In the genomic region with DNA sequence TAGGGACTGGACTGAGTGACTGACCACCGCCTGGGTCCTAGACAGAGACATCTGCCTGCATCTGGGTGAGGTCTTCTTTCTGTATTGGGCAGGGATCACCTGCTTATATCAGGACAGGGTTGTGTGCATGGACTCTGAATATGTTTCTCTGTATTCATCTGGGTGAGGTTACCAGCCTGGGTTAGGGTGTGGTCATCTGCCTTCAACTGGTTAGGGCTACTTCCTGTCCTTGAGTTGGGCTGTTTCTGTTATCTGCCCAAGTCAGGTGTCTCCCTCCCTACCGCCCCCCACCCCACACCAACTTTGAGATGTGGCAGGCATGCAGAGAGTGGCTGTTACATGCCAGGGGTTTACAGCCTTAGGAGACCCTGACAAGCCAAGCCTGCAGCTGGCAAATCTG, we compare ENCODE assay signal across 20 mouse cellular contexts.
DNase-seq lines count a peak whose midpoint lies in the region; ATAC-seq and TF ChIP-seq lines count a peak whose summit lies in the region.
"Had no signal": no experiment of that assay in that cellular context is flagged by ENCODE, and none has a peak within 500 bp of the region (broad histone marks: within the 10 kb centered on the region; RNA-seq: fewer than 3 reads in every experiment).

No protein-coding gene starts in this region.

- H3K27ac ChIP-seq in hindbrain, embryonic 12.5 days = no peak overlapping the region
- no peak overlapping the region for H3K27ac ChIP-seq in hindbrain, embryonic 10.5 days
- no peak overlapping the region for H3K27ac ChIP-seq in liver, embryonic 14.5 days
- H3K27ac ChIP-seq: embryonic facial prominence, embryonic 12.5 days; embryonic facial prominence, embryonic 15.5 days; gastrocnemius, adult 2 months; hindbrain, embryonic 14.5 days; hindbrain, postnatal 0 days had no signal

- no peak for DNase-seq in hindbrain, embryonic 10.5 days (ENCODE audit: low spot score)
- no peak for DNase-seq in G1E (ENCODE audit: low spot score)
- no peak for DNase-seq in liver, embryonic 14.5 days (ENCODE audit: low read depth in 3 of 3, low spot score in 3 of 3)
- DNase-seq in embryo, embryonic 10 days (ENCODE audit: low spot score) = no peak
- DNase-seq in T-cell, adult 2 months (ENCODE audit: low spot score) = no peak
- DNase-seq: adrenal gland, adult 8-10 months; adrenal gland, postnatal 25 days; cerebellum, adult 11-12 months; cerebellum, adult 8-10 months; cerebellum, postnatal 36 days; forebrain, postnatal 0 days; gastrocnemius, adult 2 months; gastrocnemius, postnatal 14 days had no signal

- 0 out of 2 replicates have a peak, but pooled peaks cover 9% of the 10 kb centered on the region for H3K4me1 ChIP-seq in hindbrain, embryonic 12.5 days
- H3K4me1 ChIP-seq in hindbrain, embryonic 10.5 days (replicated peaks) = peaks cover 5% of the 10 kb centered on the region
- peaks cover 16% of the 10 kb centered on the region for H3K4me1 ChIP-seq in G1E (ENCODE audit: insufficient read depth, low read depth, low read length)
- peaks cover 0 to 4% of the 10 kb centered on the region in 2 experiments; a peak in 1 of 4 replicates for H3K4me1 ChIP-seq in liver, embryonic 14.5 days (replicated peaks; ENCODE audit: control insufficient read depth in 2 of 2, insufficient read depth in 2 of 2, low read length in 1 of 2)
- H3K4me1 ChIP-seq: embryonic facial prominence, embryonic 12.5 days had no signal

- no peaks in the 10 kb centered on the region for H3K27me3 ChIP-seq in hindbrain, embryonic 12.5 days
- H3K27me3 ChIP-seq in hindbrain, embryonic 10.5 days (ENCODE audit: insufficient read depth, poor library complexity, severe bottlenecking) = no peaks in the 10 kb centered on the region; the same call in 1 of the 2 replicates
- H3K27me3 ChIP-seq in G1E (ENCODE audit: insufficient read depth, low read length) = peaks cover 6% of the 10 kb centered on the region; the same call in 1 of the 2 replicates
- H3K27me3 ChIP-seq in liver, embryonic 14.5 days (ENCODE audit: control insufficient read depth, insufficient read depth, low read length) = no peaks in the 10 kb centered on the region
- H3K27me3 ChIP-seq: embryonic facial prominence, embryonic 12.5 days; embryonic facial prominence, embryonic 15.5 days had no signal

- no peak for TF ChIP-seq CTCF in G1E (IDR thresholded peaks at IDR 0.05; ENCODE audit: low read depth, low read length)
- TF ChIP-seq CTCF in liver, embryonic 14.5 days (IDR thresholded peaks at IDR 0.05; ENCODE audit: low read depth) = no peak

- H3K9me3 ChIP-seq in hindbrain, embryonic 12.5 days (replicated peaks) = no peaks in the 10 kb centered on the region
- H3K9me3 ChIP-seq in hindbrain, embryonic 10.5 days = no peaks in the 10 kb centered on the region
- no peaks in the 10 kb centered on the region for H3K9me3 ChIP-seq in G1E (replicated peaks)
- H3K9me3 ChIP-seq in liver, embryonic 14.5 days (ENCODE audit: control insufficient read depth, low read length) = no peaks in the 10 kb centered on the region
- H3K9me3 ChIP-seq: embryonic facial prominence, embryonic 12.5 days; embryonic facial prominence, embryonic 15.5 days had no signal

- ATAC-seq in hindbrain, embryonic 12.5 days (ENCODE audit: low FRiP score) = peak; percentile 12; the same call in 1 of the 2 replicates
- ATAC-seq in G1E (ENCODE audit: extremely low read depth, insufficient number of reproducible peaks, low FRiP score, poor library complexity, severe bottlenecking) = peak; percentile 65; the same call in 1 of the 2 replicates
- ATAC-seq in liver, embryonic 14.5 days (ENCODE audit: insufficient read depth) = peak; percentile 28; the same call in 1 of the 2 replicates
- ATAC-seq: hindbrain, postnatal 0 days; inflammation-experienced regulatory T-cells, adult 6 months had no signal

- WGBS in hindbrain, embryonic 12.5 days = 92% methylated on average over 2 of the region's 2 CpGs
- 83% methylated on average over 2 of the region's 2 CpGs for WGBS in hindbrain, embryonic 10.5 days
- 28% methylated on average over 2 of the region's 2 CpGs for WGBS in liver, embryonic 14.5 days (ENCODE audit: insufficient replicate concordance)

- H3K4me3 ChIP-seq in hindbrain, embryonic 12.5 days = no peak overlapping the region
- no peak overlapping the region for H3K4me3 ChIP-seq in hindbrain, embryonic 10.5 days
- no peak overlapping the region for H3K4me3 ChIP-seq in G1E (ENCODE audit: low read depth, low read length)
- no peak overlapping the region for H3K4me3 ChIP-seq in liver, embryonic 14.5 days (ENCODE audit: insufficient read depth in 1 of 2, low read depth in 2 of 2, low read length in 2 of 2)
- H3K4me3 ChIP-seq: embryonic facial prominence, embryonic 12.5 days; embryonic facial prominence, embryonic 15.5 days; gastrocnemius, adult 2 months had no signal

- no peak overlapping the region for H3K4me2 ChIP-seq in hindbrain, embryonic 12.5 days (replicated peaks)
- no peak overlapping the region for H3K4me2 ChIP-seq in liver, embryonic 14.5 days (ENCODE audit: low read depth)
- H3K4me2 ChIP-seq: embryonic facial prominence, embryonic 12.5 days; embryonic facial prominence, embryonic 15.5 days; heart, embryonic 11.5 days; hindbrain, embryonic 14.5 days had no signal

- no peaks in the 10 kb centered on the region for H3K36me3 ChIP-seq in hindbrain, embryonic 12.5 days
- H3K36me3 ChIP-seq in hindbrain, embryonic 10.5 days = no peaks in the 10 kb centered on the region
- no peaks in the 10 kb centered on the region for H3K36me3 ChIP-seq in G1E (replicated peaks)
- H3K36me3 ChIP-seq in liver, embryonic 14.5 days (replicated peaks; ENCODE audit: control insufficient read depth, insufficient read depth, low read depth) = no peaks in the 10 kb centered on the region
- H3K36me3 ChIP-seq: embryonic facial prominence, embryonic 12.5 days; embryonic facial prominence, embryonic 15.5 days had no signal

- TF ChIP-seq EP300 in liver, embryonic 14.5 days (IDR thresholded peaks at IDR 0.05; ENCODE audit: low read depth) = no peak

- H3K9ac ChIP-seq in hindbrain, embryonic 12.5 days = no peak overlapping the region
- H3K9ac ChIP-seq in liver, embryonic 14.5 days (replicated peaks) = no peak overlapping the region
- H3K9ac ChIP-seq: embryonic facial prominence, embryonic 12.5 days; embryonic facial prominence, embryonic 15.5 days; forebrain, postnatal 0 days; hindbrain, embryonic 14.5 days had no signal

Comparison
In these comparisons a context has a peak if more than half of its experiments do, and no peak if none do; other contexts are left out.
1. ATAC-seq: peak in every context shown above with its lines; median percentile 65 in G1E; 28 in liver, embryonic 14.5 days; 12 in hindbrain, embryonic 12.5 days.